Mouse (Mus musculus) heart, adult 11 months (tissue): ENCODE results near the gene Cbx3.
A peak's percentile ranks its signal among the peaks of the same experiment; 100 is the strongest.

Experiments used
- DNase-seq: peaks from one replicate; pipeline ENCODE4 v3.0.0; 2022

The Cbx3 gene

DNA sequence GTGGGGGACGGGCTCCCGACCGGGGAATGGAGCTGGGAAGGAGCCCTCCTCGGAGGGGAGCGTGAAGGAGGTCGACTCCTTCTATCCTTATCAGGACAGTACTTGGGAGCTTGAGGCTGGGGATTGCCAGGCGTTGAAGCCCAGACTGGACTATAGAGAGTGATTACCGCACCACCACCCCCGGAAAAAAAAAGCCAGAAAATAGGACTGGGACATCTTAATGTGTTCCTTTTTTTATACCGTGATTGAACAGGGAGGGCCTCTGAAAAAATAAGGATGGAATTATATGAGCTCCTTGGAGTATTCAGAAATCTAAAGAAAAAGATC, 982 bp downstream of the Cbx3 start:
- DNase-seq: no peak

- peak; percentile 78 for DNase-seq
Measured at GRCm38 (mm10) chr6:51471782-51472181, 1.6 kb downstream of the Cbx3 start.

DNA sequence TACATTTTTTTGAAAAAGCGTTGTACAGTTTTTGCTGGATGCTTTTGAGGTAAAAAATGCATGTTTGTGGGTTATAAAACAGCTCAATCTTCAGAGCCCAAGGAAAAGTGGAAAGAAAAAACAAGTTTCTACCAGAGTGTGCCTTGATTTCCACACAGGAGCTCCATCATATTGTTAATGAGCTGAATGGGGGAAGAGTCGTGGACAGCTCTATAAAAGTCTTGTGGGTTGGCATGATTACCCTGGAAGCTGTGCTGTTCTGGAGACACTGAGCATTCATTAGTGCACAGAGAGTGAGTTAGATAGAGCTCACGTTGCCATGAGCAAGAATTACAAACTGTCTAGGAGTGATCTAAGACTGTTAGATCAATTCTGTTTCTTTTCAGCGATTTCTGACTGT, 2.1 kb downstream of the Cbx3 start:
- peak; percentile 30 for DNase-seq

DNA sequence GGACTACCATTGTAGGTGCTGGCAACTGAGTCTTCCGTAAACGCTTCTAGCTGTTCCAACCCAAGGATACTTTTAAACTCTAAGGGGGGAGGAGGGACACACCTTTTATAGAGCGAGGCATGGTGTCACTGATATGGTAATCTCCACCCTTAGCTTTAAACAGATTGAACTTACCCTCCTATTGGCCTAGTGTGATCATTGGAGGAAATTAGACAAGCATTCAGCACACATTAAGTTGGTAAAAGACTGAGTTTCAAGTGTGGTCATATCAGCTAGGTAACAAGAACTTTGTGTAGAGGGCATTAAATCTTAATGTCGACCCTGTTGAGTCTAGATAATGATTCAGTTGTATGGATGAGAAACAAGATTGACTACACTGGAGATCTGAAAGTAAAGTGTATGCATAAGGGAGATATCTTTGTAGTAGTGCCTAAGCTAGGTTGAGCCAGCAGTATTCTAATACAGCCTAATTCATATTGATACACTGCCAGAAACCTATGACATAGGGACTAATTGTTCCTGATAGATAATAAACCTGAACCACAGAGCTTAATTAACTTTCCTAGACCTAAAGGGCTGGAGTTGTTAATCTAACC, 9.1 kb downstream of the Cbx3 start:
- DNase-seq: peak; percentile 35

DNA sequence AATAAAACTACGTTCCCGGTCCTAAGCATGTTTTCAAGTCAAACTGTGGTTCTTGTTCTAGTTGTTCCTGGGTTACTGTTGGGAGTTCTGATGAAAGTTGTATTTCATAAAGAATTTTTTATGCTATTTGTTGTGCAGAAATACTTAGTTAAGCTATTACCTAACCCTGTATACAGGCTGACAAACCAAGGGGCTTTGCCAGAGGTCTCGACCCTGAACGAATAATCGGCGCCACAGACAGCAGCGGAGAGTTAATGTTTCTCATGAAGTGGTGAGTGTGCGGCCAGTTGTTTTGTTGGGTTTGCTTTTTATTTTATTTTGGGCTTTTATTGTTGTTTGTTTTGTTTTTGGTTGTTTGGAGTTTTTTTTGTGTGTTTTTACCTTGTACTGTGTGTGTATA, 11.4 kb downstream of the Cbx3 start:
- no peak for DNase-seq

GRCm38 (mm10) chr6:51483861-51484260, 13.7 kb downstream of the Cbx3 start:
- DNase-seq: peak; percentile 53

- DNase-seq: peak; percentile 57
Measured at GRCm38 (mm10) chr6:51484556-51484955, 14.4 kb downstream of the Cbx3 start.

DNA sequence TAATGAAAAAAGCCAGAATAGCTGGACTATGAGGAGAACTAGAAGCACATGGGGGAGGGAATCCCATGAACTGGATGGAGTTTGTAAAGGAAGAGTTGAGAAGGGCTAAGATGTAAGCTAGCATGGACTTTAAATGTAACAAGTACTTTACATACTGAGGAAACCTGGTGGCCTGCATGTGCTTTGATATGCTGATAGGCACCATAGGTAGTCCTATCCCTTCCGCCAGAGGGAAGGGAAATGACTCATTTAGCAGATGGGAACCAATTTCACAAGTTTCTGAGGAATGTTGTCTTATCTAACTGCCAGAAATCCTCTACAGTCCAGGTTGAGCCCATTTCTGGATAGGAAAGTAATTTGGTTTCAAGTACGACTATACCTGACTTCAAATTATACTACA, 15.5 kb downstream of the Cbx3 start:
- DNase-seq: peak; percentile 67

DNA sequence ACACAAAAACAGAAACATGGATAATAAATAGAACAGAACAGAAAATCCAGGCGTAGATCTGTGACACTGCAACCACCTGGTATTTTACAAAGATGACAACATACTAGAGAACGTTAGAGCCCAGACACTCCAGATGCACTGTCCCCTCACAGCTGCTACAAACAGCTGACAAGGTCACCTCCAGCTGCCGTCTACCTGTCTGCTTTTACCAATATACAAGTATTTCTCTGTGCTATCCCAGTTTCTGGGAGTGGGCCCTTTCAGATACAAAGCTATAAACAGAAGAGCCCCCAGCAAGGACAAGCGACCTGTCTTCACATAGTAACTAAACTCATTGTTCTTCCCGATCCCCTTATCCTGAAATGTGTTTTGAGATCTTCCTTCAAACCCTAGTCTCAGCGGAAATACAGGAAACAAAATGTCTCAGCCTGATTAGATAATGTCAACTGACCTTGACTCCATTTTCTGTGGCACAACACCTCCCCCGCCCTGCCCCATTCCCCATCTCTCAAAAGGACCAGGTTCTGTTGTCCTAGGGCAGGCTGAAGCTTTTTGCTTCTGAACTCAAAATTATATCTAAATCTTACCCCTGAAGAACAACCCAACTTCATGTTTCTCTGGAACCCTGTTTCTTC, 16.0 kb downstream of the Cbx3 start:
- DNase-seq: peak; percentile 77

GRCm38 (mm10) chr6:51486731-51487130, 16.6 kb downstream of the Cbx3 start:
- DNase-seq: peak; percentile 69

- DNase-seq: peak; percentile 98
Measured at GRCm38 (mm10) chr6:51489787-51490186, 19.6 kb downstream of the Cbx3 start.

GRCm38 (mm10) chr6:51497321-51498111, 27.4 kb downstream of the Cbx3 start:
- DNase-seq: peak; percentile 25

DNA sequence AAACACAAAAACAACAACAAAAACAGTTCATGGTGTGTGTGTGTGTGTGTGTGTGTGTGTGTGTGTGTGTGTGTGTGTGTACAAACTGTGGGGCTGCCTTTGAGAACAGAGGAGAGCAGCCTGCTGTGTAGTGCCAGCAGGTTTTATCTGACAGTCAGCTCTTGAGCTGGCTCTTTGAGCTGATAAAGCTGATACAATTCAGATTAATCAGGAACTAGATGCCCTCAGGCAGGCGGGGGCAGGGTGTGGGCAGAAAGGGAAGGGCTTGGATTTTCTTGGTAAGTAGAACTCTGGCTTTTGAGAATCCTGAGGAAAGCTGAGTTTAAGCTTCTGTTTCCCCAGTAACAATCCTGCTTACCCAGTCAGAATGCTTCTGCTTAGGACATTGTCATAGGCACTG, 35.5 kb downstream of the Cbx3 start:
- DNase-seq: no peak

GRCm38 (mm10) chr6:51507556-51507955, 37.4 kb downstream of the Cbx3 start:
- no peak for DNase-seq

DNA sequence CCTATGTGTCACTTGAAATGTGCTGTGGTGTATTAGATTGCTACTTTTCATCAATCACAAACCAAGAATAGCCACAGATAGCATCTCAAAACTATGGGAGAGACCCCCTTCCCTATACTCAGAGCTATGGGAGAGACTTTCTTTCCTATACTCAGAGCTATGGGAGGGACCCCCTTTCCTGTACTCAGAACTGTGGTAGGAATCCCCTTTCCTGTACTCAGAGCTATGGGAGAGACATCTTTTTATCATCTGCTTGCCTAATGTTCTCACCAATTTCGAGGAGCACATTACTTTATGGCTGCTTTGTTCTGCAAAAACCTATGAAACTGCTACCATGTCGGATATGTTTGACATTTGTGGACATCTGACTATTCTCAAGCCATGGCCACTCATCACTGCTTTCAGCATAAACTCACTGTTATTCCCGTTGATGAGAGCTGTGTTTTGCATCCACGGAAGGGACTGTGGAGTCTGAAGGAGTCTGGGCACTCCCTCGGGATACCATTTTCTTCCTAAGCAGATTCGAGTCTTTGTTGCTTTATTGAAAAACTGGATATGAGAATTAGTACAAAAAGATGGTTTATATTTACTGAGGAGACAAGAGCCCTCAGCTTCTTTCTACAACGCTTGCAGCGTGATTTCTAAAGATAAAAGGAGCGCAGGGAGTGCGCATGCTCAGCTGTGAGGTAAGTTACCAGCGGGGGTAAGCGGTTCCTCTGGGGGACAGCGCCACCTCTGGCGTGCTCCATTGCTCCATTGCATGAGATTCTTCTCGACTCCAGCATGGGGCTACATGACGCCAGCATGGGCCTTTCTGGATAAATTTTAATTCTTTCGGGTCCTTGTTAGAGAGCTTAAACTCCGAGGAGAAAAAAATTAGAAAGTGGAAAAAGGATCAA, 38.8 kb downstream of the Cbx3 start:
- peak; percentile 96 for DNase-seq

GRCm38 (mm10) chr6:51510094-51510493, 39.9 kb downstream of the Cbx3 start:
- peak; percentile 88 for DNase-seq

GRCm38 (mm10) chr6:51510946-51511345, 40.8 kb downstream of the Cbx3 start:
- peak; percentile 91 for DNase-seq

GRCm38 (mm10) chr6:51513745-51514144, 43.6 kb downstream of the Cbx3 start:
- no peak for DNase-seq

- no peak for DNase-seq
Measured at GRCm38 (mm10) chr6:51514860-51515259, 44.7 kb downstream of the Cbx3 start.

- DNase-seq: no peak
Measured at GRCm38 (mm10) chr6:51523310-51523709, 53.1 kb downstream of the Cbx3 start.

- DNase-seq: peak; percentile 96
Measured at GRCm38 (mm10) chr6:51523807-51524320, 53.7 kb downstream of the Cbx3 start, which contains the start of gene Snx10. Gene Snx10 (plus strand): TSS chr6:51523901.

DNA sequence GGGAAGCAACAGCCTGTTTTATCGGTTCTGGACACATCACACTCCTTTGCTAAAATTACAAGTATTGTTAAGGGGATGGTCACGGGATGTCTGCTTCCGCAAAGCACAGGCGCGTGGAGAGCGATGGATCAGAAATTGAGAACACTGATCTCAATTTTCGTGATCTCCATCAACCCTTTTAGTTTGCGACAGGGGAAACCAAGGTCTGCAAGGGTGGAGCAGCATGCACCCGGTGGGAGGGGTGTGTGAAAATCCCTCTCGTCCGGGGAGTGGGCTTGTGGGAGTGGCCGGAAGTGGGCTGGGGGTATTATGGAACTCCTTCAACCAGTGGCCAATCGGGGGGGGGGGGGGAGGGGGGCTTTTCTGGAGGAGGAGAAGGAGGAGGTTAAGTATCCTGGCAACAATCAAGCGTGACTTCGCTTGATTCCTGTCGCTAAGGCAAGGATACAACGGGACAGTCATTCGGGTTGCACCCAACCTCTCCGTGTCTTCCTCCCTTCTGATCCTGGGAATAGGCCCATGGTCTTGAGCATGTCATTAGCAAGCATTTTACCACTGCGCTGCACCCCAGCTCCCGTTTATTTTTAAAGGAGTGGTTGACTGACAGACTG, 54.3 kb downstream of the Cbx3 start:
- DNase-seq: peak; percentile 95
